ENCODE assay signal across 29 mouse cellular contexts in the genomic region with DNA sequence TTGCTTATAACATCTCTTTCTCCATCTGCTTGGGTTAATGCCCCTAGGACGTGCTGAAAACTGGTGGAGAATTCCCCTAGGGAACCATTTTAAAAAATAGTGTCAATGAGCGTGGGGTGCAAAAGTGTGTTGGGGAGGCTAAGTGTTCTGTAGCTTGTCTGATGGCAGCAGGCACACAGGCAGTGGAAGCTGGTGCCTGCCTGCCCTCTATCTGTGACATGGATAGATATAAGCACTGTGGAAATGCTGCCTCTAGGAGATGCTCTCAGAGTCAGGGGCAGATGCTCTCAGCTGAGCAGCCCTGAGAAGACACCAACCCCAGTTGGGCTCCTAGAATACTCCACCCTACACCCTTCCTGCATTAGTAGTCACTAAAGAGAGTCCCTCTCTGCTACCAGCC. TPM values are rescaled to one million over a fixed set of nuclear protein-coding genes. Genes with fewer than 3 reads are reported as not detected.
A peak's percentile ranks its signal among the peaks of the same experiment; 100 is the strongest.
DNase-seq lines count a peak whose midpoint lies in the region; ATAC-seq and TF ChIP-seq lines count a peak whose summit lies in the region.
"Had no signal": no experiment of that assay in that cellular context is flagged by ENCODE, and none has a peak within 500 bp of the region (broad histone marks: within the 10 kb centered on the region; RNA-seq: fewer than 3 reads in every experiment).

No protein-coding gene starts in this region.

- no peaks in the 10 kb centered on the region for H3K27me3 ChIP-seq in hindbrain, postnatal 0 days (ENCODE audit: insufficient read depth, low read length)
- no peaks in the 10 kb centered on the region for H3K27me3 ChIP-seq in hindbrain, embryonic 12.5 days
- no peaks in the 10 kb centered on the region; the same call in 1 of the 2 replicates for H3K27me3 ChIP-seq in midbrain, postnatal 0 days (ENCODE audit: insufficient read depth, low read length)
- no peaks in the 10 kb centered on the region for H3K27me3 ChIP-seq in midbrain, embryonic 16.5 days (ENCODE audit: control insufficient read depth, insufficient read depth, low read depth, low read length)
- H3K27me3 ChIP-seq: embryonic facial prominence, embryonic 12.5 days; embryonic facial prominence, embryonic 15.5 days; heart, embryonic 13.5 days; hindbrain, embryonic 15.5 days; intestine, embryonic 15.5 days had no signal

- 83% methylated on average over 2 of the region's 2 CpGs for WGBS in hindbrain, postnatal 0 days
- WGBS in hindbrain, embryonic 12.5 days = 79% methylated on average over 2 of the region's 2 CpGs
- 90% methylated on average over 2 of the region's 2 CpGs for WGBS in midbrain, postnatal 0 days
- 84% methylated on average over 2 of the region's 2 CpGs for WGBS in midbrain, embryonic 16.5 days

- no peak for DNase-seq in hindbrain, postnatal 0 days (ENCODE audit: low spot score)
- no peak for DNase-seq in midbrain, postnatal 0 days (ENCODE audit: low spot score)
- DNase-seq in frontal cortex, adult 2 months (ENCODE audit: extremely low spot score in 1 of 2, low spot score in 1 of 2) = no peak
- DNase-seq: adrenal gland, adult 8-10 months; adrenal gland, postnatal 25 days; cerebellum, adult 18-20 months; cerebellum, adult 9-10 months; cerebellum, postnatal 14 days; gastrocnemius, postnatal 10 days; gastrocnemius, postnatal 36 days; heart, adult 2 months; heart, postnatal 14 days; heart, postnatal 4 days had no signal

- no peak overlapping the region for H3K4me2 ChIP-seq in hindbrain, postnatal 0 days (ENCODE audit: low read depth, low read length)
- H3K4me2 ChIP-seq in hindbrain, embryonic 12.5 days (replicated peaks) = no peak overlapping the region
- no peak overlapping the region for H3K4me2 ChIP-seq in midbrain, postnatal 0 days (ENCODE audit: low read depth, low read length, poor library complexity, severe bottlenecking)
- H3K4me2 ChIP-seq in midbrain, embryonic 16.5 days (ENCODE audit: low read length) = no peak overlapping the region
- H3K4me2 ChIP-seq: embryonic facial prominence, embryonic 12.5 days; embryonic facial prominence, embryonic 15.5 days; heart, embryonic 13.5 days; hindbrain, embryonic 15.5 days; intestine, embryonic 15.5 days had no signal

- peak; percentile 44; the same call in 1 of the 2 replicates for TF ChIP-seq CTCF in hindbrain, postnatal 0 days (IDR thresholded peaks at IDR 0.05; ENCODE audit: low read depth)
- peak; percentile 40 for TF ChIP-seq CTCF in midbrain, postnatal 0 days (IDR thresholded peaks at IDR 0.05)
- peak; percentile 32 for TF ChIP-seq CTCF in cortical plate, adult 2 months (IDR thresholded peaks at IDR 0.05; ENCODE audit: extremely low read depth, insufficient read depth, low read length)

- ATAC-seq in hindbrain, postnatal 0 days = no peak
- no peak for ATAC-seq in hindbrain, embryonic 12.5 days (ENCODE audit: low FRiP score)
- ATAC-seq in midbrain, postnatal 0 days (ENCODE audit: low FRiP score) = no peak
- ATAC-seq in midbrain, embryonic 16.5 days = no peak
- ATAC-seq: activated CD4-positive, CD25-positive, alpha-beta regulatory T cell, adult 4 months; CD4-positive, CD25-positive, alpha-beta regulatory T cell, adult 4 months; forebrain, embryonic 14.5 days; intestine, embryonic 15.5 days had no signal

- no peak overlapping the region for H3K9ac ChIP-seq in hindbrain, postnatal 0 days (replicated peaks; ENCODE audit: low read length)
- H3K9ac ChIP-seq in hindbrain, embryonic 12.5 days = no peak overlapping the region
- no peak overlapping the region for H3K9ac ChIP-seq in midbrain, postnatal 0 days (replicated peaks; ENCODE audit: low read length, poor library complexity, severe bottlenecking)
- H3K9ac ChIP-seq in midbrain, embryonic 16.5 days (ENCODE audit: low read depth, low read length) = no peak overlapping the region
- H3K9ac ChIP-seq: embryonic facial prominence, embryonic 12.5 days; embryonic facial prominence, embryonic 15.5 days; heart, embryonic 13.5 days; hindbrain, embryonic 15.5 days; intestine, embryonic 15.5 days had no signal

- H3K27ac ChIP-seq in hindbrain, postnatal 0 days = no peak overlapping the region
- H3K27ac ChIP-seq in hindbrain, embryonic 12.5 days = no peak overlapping the region
- H3K27ac ChIP-seq in midbrain, postnatal 0 days (ENCODE audit: low read depth, low read length) = no peak overlapping the region
- H3K27ac ChIP-seq in midbrain, embryonic 16.5 days (ENCODE audit: low read length) = no peak overlapping the region
- H3K27ac ChIP-seq in cortical plate, adult 2 months (ENCODE audit: insufficient read depth, low read length) = no peak overlapping the region
- H3K27ac ChIP-seq: embryonic facial prominence, embryonic 12.5 days; embryonic facial prominence, embryonic 15.5 days; heart, adult 2 months; heart, embryonic 10.5 days; heart, embryonic 13.5 days; hindbrain, embryonic 15.5 days; intestine, embryonic 15.5 days had no signal

- no peaks in the 10 kb centered on the region for H3K9me3 ChIP-seq in hindbrain, postnatal 0 days (ENCODE audit: low read length)
- H3K9me3 ChIP-seq in hindbrain, embryonic 12.5 days (replicated peaks) = no peaks in the 10 kb centered on the region; the same call in 1 of the 2 replicates
- H3K9me3 ChIP-seq in midbrain, postnatal 0 days (ENCODE audit: low read length) = no peaks in the 10 kb centered on the region
- no peaks in the 10 kb centered on the region for H3K9me3 ChIP-seq in midbrain, embryonic 16.5 days (replicated peaks; ENCODE audit: control insufficient read depth, low read length, poor library complexity, severe bottlenecking)
- H3K9me3 ChIP-seq: embryonic facial prominence, embryonic 12.5 days; embryonic facial prominence, embryonic 15.5 days; heart, embryonic 10.5 days; hindbrain, embryonic 15.5 days; intestine, embryonic 15.5 days had no signal

- no peak for TF ChIP-seq POLR2A in cortical plate, adult 2 months (IDR thresholded peaks at IDR 0.05; ENCODE audit: extremely low read depth, insufficient read depth, low read length)

- no peaks in the 10 kb centered on the region; the same call in 1 of the 2 replicates for H3K36me3 ChIP-seq in hindbrain, postnatal 0 days (ENCODE audit: insufficient read depth, low read length)
- peaks cover 18% of the 10 kb centered on the region for H3K36me3 ChIP-seq in hindbrain, embryonic 12.5 days
- H3K36me3 ChIP-seq in midbrain, postnatal 0 days (ENCODE audit: insufficient read depth, low read length) = peaks cover 8% of the 10 kb centered on the region
- no peaks in the 10 kb centered on the region; the same call in none of the 2 replicates for H3K36me3 ChIP-seq in midbrain, embryonic 16.5 days (ENCODE audit: control insufficient read depth, insufficient read depth, low read length)
- H3K36me3 ChIP-seq: embryonic facial prominence, embryonic 12.5 days; embryonic facial prominence, embryonic 15.5 days; heart, embryonic 10.5 days; heart, embryonic 13.5 days; intestine, embryonic 15.5 days had no signal

- H3K4me3 ChIP-seq in hindbrain, postnatal 0 days (ENCODE audit: low read length) = no peak overlapping the region
- no peak overlapping the region for H3K4me3 ChIP-seq in hindbrain, embryonic 12.5 days
- H3K4me3 ChIP-seq in midbrain, postnatal 0 days (ENCODE audit: low read depth, low read length) = no peak overlapping the region
- no peak overlapping the region for H3K4me3 ChIP-seq in midbrain, embryonic 16.5 days (ENCODE audit: low read depth, low read length)
- H3K4me3 ChIP-seq in cortical plate, adult 2 months (ENCODE audit: insufficient read depth, low read length) = no peak overlapping the region
- H3K4me3 ChIP-seq: embryonic facial prominence, embryonic 12.5 days; embryonic facial prominence, embryonic 15.5 days; heart, adult 2 months; heart, embryonic 10.5 days; heart, embryonic 13.5 days; hindbrain, embryonic 15.5 days; intestine, embryonic 15.5 days had no signal

- H3K4me1 ChIP-seq in hindbrain, postnatal 0 days (ENCODE audit: insufficient read depth, low read length) = peaks cover 10% of the 10 kb centered on the region
- H3K4me1 ChIP-seq in hindbrain, embryonic 12.5 days = peaks cover 15% of the 10 kb centered on the region
- H3K4me1 ChIP-seq in midbrain, postnatal 0 days (ENCODE audit: insufficient read depth, low read length) = peaks cover 8% of the 10 kb centered on the region; the same call in 1 of the 2 replicates
- peaks cover 13% of the 10 kb centered on the region for H3K4me1 ChIP-seq in midbrain, embryonic 16.5 days (ENCODE audit: control insufficient read depth, insufficient read depth, low read length)
- peaks cover 7% of the 10 kb centered on the region for H3K4me1 ChIP-seq in cortical plate, adult 2 months (ENCODE audit: control insufficient read depth, insufficient read depth, low read length)
- H3K4me1 ChIP-seq: embryonic facial prominence, embryonic 15.5 days; heart, embryonic 13.5 days; intestine, embryonic 15.5 days had no signal

RNA-seq across cellular contexts. Expression of a gene that starts 11.1 kb away (rescaled TPM):
- total RNA-seq in hindbrain, postnatal 0 days (2014; rRNA removed) = 28.5 and 34.4 TPM in 2 replicates
- polyA plus RNA-seq in hindbrain, postnatal 0 days (2015; fragmentation: Nextera tagmentation; extraction: Ambion mirVana) = 48.9 and 53.3 TPM in 2 replicates
- 18.7 and 21.4 TPM in 2 replicates for polyA plus RNA-seq in hindbrain, embryonic 12.5 days (2016; fragmentation: Nextera tagmentation; extraction: Ambion mirVana)
- total RNA-seq in midbrain, postnatal 0 days (2014; rRNA removed) = 22.0 and 27.8 TPM in 2 replicates
- 47.6 and 55.3 TPM in 2 replicates for polyA plus RNA-seq in midbrain, postnatal 0 days (2015; fragmentation: Nextera tagmentation; extraction: Ambion mirVana)
- 31.5 and 34.1 TPM in 2 replicates for polyA plus RNA-seq in midbrain, embryonic 16.5 days (2015; fragmentation: Nextera tagmentation; extraction: Ambion mirVana)
- polyA plus RNA-seq in cortical plate, adult 2 months (2012; rRNA removed) = 37.5 and 41.6 TPM in 2 replicates
- polyA plus RNA-seq in frontal cortex, adult 2 months (2012; rRNA removed) = 34.4 and 34.7 TPM in 2 replicates
- total RNA-seq: gastrocnemius, adult 18-20 months; granulocyte monocyte progenitor cell, adult 5-6 weeks; heart, postnatal 14 days had no signal
- polyA plus RNA-seq: activated CD4-positive, CD25-positive, alpha-beta regulatory T cell, adult 4 months; CD4-positive, CD25-positive, alpha-beta regulatory T cell, adult 4 months; heart, embryonic 16.5 days had no signal

RNA-seq across cellular contexts. Expression of a gene that starts 49.4 kb away (rescaled TPM):
- total RNA-seq in hindbrain, postnatal 0 days (2014; rRNA removed) = 53.6 and 63.1 TPM in 2 replicates
- 12.7 and 12.8 TPM in 2 replicates for polyA plus RNA-seq in hindbrain, postnatal 0 days (2015; fragmentation: Nextera tagmentation; extraction: Ambion mirVana)
- polyA plus RNA-seq in hindbrain, embryonic 12.5 days (2016; fragmentation: Nextera tagmentation; extraction: Ambion mirVana) = 3.5 and 3.8 TPM in 2 replicates
- 71.5 and 80.6 TPM in 2 replicates for total RNA-seq in midbrain, postnatal 0 days (2014; rRNA removed)
- polyA plus RNA-seq in midbrain, postnatal 0 days (2015; fragmentation: Nextera tagmentation; extraction: Ambion mirVana) = 20.2 and 22.4 TPM in 2 replicates
- 22.5 and 23.6 TPM in 2 replicates for polyA plus RNA-seq in midbrain, embryonic 16.5 days (2015; fragmentation: Nextera tagmentation; extraction: Ambion mirVana)
- 54.8 and 56.1 TPM in 2 replicates for polyA plus RNA-seq in cortical plate, adult 2 months (2012; rRNA removed)
- polyA plus RNA-seq in frontal cortex, adult 2 months (2012; rRNA removed) = 29.7 and 30.9 TPM in 2 replicates
- total RNA-seq: gastrocnemius, adult 18-20 months; gastrocnemius, postnatal 36 days; granulocyte monocyte progenitor cell, adult 5-6 weeks; heart, adult 2 months had no signal
- polyA plus RNA-seq: C2C12 had no signal
